Mouse (Mus musculus): ENCODE data around the gene Tmc8. TPM values are rescaled to one million over a fixed set of nuclear protein-coding genes. Genes with fewer than 3 reads are reported as not detected.

Gene Tmc8
- polyA plus RNA-seq, 1 experiment: 20.6 TPM

DNA sequence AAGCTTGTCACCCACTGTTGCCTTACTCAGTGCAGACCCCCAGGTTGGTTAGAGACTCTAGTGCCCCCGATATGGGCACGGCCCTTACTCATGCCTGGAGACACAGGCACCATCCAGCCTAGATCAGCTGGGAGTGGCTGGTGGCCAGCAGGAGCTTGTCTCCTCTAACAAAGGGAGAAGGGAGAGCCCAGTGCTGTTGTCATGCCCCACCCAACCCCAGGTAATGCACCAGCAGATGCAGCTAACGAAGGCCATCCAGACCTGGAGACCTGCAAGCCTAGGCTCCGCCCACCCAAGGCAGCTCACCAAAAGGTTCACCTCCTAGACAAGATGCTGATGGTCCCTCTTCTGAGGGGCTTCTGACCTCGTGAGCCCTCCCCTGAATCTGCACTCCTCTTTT is 16.5 kb upstream of the Tmc8 start:
- no peak for TF ChIP-seq GATA1 (IDR thresholded peaks at IDR 0.05; ENCODE audit: low read length)

GRCm38 (mm10) chr11:117766275-117766674 is 15.6 kb upstream of the Tmc8 start:
- TF ChIP-seq GATA1 (IDR thresholded peaks at IDR 0.05; ENCODE audit: low read length): no peak

- TF ChIP-seq GATA1 (IDR thresholded peaks at IDR 0.05; ENCODE audit: low read length): no peak
Measured at GRCm38 (mm10) chr11:117768725-117769682, 12.9 kb upstream of the Tmc8 start.

GRCm38 (mm10) chr11:117769683-117770047 is 12.2 kb upstream of the Tmc8 start:
- no peak for TF ChIP-seq GATA1 (IDR thresholded peaks at IDR 0.05; ENCODE audit: low read length)

- no peak for TF ChIP-seq GATA1 (IDR thresholded peaks at IDR 0.05; ENCODE audit: low read length)
Measured at GRCm38 (mm10) chr11:117770407-117770806, 11.5 kb upstream of the Tmc8 start.

DNA sequence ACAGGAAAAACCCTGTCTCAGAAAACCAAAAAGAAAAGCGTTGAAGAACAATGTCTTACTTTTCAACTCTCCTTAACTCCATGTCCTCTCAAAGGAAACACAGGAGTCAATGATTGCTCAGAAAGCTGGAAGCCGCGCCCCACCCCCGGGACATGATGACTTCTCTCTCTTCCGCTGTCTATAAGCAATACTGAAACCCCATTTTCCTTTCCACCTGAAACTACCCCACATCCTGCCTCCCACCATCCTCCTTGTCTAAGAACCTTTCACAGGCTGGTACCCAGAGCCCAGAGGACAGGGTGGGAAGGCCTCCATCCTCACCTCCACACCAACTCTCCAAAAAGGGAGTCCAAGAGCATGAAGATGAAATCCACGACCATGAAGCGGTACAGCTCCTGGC is 9.5 kb upstream of the Tmc8 start:
- TF ChIP-seq GATA1 (IDR thresholded peaks at IDR 0.05; ENCODE audit: low read length): no peak

- no peak for TF ChIP-seq GATA1 (IDR thresholded peaks at IDR 0.05; ENCODE audit: low read length)
Measured at GRCm38 (mm10) chr11:117774925-117775324, 7.0 kb upstream of the Tmc8 start.

DNA sequence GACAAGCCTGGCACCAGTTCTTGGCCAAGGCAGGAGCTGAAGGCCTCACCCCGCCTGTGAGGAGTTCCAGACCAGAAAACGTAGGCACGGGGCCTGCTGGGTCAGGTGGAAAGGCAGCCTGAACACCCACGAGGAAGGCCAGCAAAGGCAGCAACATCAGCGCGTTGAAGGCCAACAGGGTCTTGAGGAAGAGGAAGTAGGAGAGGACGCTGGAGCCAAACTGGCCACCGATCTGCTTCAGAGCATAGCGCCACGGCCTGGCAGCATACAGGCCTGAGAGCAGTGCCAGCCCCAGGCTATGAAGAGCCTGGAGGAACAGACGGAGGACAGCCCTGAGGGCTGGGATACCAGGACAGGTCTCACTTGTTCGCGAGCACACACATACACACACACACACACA is 6.3 kb upstream of the Tmc8 start:
- no peak for TF ChIP-seq GATA1 (IDR thresholded peaks at IDR 0.05; ENCODE audit: low read length)

GRCm38 (mm10) chr11:117776085-117776792 is 5.6 kb upstream of the Tmc8 start:
- TF ChIP-seq GATA1 (IDR thresholded peaks at IDR 0.05; ENCODE audit: low read length): no peak

- TF ChIP-seq GATA1 (IDR thresholded peaks at IDR 0.05; ENCODE audit: low read length): no peak
Measured at GRCm38 (mm10) chr11:117777111-117777510, 4.8 kb upstream of the Tmc8 start.

- TF ChIP-seq GATA1 (IDR thresholded peaks at IDR 0.05; ENCODE audit: low read length): no peak
Measured at GRCm38 (mm10) chr11:117778031-117778430, 3.8 kb upstream of the Tmc8 start.

DNA sequence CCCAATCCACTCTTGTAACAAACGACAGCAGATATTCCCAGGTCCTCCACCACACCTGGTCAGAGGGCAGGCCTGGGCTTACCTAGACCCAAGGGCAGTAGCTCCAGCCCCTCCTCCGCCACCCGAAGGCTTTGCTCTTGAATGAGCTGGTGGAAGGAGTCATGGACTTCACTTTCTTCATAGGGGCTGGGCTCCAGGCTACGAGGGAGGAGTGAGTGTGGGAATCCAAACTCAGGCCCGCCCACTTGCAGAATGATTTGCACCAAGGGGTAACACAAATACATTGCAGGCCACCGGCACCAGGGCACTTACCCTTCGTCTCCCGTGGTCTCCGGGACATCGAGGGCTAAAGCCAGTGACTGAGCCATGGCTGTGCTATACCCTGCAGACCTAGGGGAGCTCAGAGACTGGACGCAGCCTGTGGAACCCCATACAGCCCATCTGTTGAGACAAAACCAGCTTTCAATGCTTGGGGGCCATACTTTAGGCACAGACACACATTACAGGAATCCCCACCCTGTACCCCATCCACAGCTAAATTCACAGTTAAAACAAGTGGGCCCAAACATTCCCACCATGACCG is 2.9 kb upstream of the Tmc8 start:
- TF ChIP-seq GATA1 (IDR thresholded peaks at IDR 0.05; ENCODE audit: low read length): no peak

DNA sequence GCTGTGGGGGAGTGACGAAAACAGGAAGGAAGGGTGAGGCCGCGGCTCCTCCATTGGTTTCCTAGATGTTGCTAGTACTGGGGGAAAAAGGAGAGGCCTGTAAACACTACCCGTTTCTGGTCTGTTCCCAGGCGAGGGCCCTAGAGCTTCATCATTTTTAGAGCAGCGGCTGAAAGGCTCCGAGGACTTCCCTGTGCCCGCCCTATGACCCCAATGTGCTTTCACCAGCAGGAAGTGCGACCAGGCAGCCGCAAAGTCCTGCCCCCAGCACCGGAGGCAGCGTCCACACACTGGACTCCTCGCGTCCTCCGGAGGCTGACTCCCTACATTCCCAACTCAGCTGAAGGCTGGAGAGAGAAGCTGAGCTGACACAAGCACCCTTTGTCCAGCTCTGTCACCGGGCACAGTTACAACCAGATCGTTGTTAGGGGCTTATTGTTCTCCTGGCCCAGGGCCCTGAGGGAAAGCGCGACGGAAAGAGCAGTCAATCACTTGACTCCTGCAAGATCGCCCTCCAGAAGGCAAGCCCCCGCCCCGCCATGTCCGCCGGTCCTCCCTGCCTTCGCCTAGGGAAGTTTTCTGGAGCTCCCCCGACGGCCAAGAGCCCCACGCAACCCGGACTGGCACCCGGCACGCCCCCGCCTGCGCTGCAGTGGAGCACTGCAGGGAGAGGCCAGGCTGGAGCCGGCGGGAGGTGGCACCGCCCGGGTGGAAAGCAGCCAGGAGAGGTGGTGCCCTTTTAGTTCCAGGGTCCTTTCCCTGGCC is 2.3 kb upstream of the Tmc8 start:
- TF ChIP-seq GATA1 (IDR thresholded peaks at IDR 0.05; ENCODE audit: low read length): no peak

GRCm38 (mm10) chr11:117780199-117780515 is 1.7 kb upstream of the Tmc8 start:
- TF ChIP-seq GATA1 (IDR thresholded peaks at IDR 0.05; ENCODE audit: low read length): no peak

GRCm38 (mm10) chr11:117780582-117781111 is 1.2 kb upstream of the Tmc8 start:
- no peak for TF ChIP-seq GATA1 (IDR thresholded peaks at IDR 0.05; ENCODE audit: low read length)
